Mouse (Mus musculus) liver (tissue): ENCODE data around the gene Pnpo.

ENCODE experiments used
- DNase-seq: peaks from one replicate; pipeline ENCODE4 v3.0.0-alpha.2; 2020; ENCODE audit warnings: mixed read lengths

Pnpo gene

DNA sequence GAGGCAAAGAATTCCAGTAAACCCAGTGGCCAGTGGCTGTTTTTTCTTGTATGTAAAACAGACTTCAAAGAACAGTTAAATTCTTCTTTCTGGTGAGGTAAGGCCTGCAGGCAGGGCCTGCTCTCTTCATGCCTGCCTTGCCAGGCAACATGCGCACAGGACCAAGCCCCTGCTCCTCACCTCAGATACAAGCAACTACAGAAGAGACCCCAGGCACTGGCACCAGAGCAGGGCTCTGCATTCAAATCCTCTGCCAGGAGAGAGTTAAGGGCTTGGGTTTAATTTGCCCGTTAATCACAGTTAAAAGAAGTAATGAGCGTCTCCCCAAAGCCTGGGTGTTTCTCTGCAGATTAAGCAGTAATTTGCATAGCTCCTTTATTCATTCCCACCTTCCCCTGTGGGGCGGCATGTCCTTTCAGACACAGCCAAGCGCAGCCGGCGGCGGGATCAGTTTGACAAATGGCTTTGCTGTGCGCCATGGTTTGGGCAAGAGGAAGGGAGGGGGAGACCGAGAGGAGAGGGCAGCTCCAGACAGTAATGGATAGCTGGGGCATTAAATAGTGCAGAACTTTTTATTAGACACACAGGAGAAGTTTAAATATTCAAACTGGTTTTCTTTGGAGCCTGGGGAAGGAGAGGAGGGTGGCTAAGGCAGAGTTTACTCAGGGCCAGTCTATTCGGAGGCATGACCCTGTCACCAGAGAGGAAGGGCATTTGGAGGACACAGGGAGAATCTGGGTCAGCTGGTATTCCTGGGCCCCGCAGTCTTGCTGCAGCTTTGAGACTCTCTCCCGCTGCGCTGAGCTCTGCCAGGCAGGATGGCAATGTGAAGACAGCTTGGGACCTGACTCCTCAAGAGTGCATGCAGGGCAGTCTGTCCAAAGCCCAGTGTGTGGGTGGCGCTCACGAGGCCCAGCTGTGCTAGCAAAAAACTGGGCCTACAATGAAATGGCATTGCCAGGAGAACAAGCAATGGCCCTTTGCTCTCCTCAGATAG, 40.8 kb downstream of the Pnpo start:
- DNase-seq: no peak

DNA sequence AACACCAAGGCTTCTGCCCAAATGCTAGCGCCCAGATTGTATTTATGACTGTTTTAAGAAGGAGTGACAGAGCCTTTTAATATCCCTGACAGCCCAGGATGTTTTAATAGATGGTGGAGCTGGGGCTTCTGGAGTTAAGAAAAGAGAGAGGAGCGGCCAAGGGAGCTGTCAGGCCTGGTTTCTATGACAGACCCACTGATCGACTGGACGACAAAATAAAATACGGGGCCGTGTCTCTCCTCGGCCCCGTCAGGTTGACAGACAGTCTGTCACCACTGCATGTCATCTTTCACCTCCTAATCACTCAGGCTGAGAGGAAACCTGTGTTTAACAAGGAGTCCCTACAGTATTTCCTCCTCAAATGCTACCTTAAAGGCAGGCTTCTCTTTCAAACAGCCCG, 42.5 kb downstream of the Pnpo start:
- no peak for DNase-seq

DNA sequence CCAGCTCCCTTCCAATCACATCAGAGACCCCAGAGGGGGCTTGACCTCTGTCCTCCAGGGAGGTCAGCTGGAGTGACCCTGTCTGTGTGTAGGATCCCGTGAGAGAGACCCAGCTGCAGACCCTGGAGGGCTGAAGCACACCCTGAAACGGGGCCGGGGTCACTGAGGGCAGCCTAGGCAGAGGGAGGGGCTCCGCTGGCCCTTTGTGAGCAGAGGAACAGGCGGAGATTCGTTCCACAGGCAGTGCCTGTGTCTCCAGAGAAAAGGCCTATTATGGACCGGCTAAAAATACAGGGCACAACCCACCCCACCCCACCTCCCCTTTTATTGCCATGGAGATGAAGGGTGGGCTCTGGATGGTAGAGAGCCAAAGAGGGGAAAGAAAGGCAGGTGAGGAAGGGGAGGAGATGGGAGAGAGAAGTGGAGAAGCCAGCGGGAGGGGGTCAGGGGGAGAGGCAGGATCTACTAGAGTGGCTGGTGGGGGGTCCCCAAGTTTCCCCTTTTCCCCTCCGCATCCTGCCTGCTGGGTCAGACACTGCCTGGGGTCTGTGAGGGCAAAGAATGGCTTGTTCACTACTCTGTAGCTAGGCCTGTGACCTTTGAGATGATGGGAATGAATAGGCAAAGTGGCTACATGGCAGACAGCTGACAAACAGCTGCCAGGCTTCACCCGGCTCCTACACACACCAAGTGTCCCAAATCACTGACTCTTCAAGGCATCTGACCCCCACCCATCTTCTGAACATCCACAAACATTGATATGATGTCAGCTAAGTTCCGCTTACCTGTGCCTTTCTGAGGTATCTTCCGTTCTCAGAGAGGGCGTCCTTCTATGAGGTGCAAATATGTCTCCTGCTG, 44.1 kb downstream of the Pnpo start:
- DNase-seq: no peak

DNA sequence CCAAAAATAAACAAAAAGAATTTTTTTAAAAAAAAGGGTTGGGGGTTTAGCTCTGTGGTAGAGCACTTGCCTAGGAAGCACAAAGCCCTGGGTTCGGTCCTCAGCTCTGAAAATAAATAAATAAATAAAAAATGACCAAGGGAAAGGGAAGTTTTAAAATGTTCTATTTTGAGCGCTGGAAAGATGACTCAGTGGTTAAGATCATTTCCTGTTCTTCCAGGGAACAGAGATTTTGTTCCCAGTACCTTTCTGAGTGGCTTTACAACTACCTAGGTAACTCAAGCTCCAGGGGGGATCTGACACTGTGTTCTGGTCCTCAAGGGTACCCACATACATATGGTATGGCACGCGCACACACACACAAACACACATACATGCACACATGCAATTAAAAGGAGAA, 47.9 kb downstream of the Pnpo start:
- no peak for DNase-seq

DNA sequence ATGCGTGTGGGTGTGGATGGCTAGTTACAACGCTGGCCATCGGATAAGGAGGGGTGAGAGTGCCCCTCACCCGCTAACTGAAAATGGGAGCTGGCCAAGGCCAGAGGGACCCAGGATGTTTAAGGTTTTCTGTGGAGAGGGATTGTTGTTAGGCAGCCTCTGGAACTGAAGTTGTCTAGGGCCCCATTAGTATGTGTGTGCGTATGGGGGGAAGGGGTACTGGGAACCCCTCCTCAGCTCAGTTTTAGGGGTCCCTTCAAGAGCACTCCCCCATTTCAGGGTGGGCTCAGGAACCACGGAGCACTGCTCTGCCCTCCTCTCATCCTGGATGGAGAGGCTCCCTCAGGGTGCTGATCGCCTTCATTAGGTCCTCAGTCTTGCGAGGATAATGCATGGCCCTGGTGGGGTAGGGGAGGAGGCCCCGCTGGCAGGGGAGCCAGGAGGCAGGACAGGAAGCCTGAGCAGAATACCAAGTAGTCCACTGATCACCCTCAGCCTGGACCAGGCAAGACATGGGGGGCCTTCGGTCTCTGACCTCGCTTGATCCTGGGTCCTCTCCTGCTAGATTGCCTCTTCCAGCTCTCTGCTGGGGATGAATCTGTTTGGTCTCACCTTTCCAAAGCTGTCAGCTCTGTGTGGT, 50.5 kb downstream of the Pnpo start:
- DNase-seq: no peak

DNA sequence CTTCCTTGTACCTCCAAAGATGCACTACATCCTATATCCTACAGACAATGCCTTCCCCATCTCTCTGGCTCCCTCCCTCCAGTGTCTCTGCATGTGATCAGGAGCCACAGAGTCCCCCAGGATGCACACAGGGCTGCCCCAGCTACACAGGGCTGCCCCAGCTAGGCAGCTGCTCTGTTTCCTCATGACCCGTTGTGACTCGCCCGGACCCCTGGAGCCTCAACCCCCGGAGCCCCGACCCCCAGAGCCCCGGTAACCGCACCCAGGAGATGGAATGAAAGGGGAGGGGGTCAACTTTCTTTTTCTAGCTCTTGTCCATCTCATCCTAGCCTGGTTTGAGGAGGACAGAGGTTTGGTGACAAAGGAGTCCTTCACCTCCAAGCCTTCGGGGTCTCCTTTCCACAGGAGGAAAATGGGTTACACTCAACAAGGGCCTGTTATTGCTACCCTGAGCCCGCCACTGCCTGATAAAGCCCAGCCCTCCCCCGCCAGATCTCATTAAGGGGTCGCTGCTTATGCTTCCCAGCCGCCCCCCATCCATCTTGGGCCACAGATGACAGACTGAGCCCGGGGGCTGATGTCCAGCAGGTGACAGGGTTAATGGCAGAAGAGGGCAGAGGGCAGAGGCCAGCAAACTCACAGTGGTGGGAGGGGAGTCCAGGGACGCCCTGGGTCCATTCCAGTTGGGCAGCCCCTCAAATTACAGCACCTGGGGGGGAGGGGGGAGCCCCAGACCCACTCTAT, 51.8 kb downstream of the Pnpo start:
- DNase-seq: no peak
